Mouse (Mus musculus) liver, postnatal 0 days (tissue): Measurements from ENCODE around the gene 4430402I18Rik.

Source experiments
- CTCF ChIP-seq: sonication (generic); IDR thresholded peaks from 2 replicates; pipeline ENCODE4 v1.5.1; 2016; ENCODE audit warnings: antibody characterized with exemption, low read depth
- EP300 ChIP-seq: IDR thresholded peaks from 2 replicates; pipeline ENCODE4 v1.6.1; 2016; ENCODE audit warnings: antibody characterized with exemption, low read depth, mild to moderate bottlenecking

DNA sequence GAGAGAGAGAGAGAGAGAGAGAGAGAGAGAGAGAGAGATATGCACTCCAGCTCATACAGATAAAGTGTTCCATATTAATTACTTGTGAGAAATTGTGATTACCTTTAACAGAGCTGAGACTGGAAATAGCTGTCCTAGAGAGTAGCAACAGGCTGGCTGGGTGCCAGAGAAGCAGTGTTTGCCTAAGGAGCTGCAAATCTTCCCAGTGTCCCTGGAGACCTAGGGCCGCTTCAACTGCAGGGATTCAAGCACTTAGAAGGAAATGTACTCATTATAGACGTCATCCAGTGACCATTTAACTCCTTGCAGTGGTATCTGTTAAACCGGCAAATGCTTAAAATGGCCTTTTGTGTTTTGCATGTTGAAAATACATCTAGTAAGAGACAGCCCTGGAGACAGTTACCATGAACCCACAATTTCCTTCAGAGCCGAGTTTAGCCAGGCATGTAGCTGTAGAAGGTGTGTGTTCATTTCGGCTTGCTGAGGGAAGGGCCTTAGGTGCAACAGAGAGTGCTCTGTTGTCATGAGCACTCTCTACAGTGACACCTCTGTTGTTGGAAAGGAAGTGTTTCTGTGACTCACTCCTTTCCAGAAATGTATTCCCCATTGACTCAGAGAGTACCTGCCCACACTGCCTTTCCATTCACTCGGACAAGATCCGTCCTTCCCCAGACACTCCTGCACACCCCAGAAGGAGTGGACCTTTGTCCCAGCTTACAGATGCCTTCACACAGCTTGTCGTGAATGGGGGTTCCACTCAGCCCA is 122.5 kb downstream of the 4430402I18Rik start:
- TF ChIP-seq CTCF (no peak), EP300 (no peak)
